12 mouse cellular contexts compared by ENCODE assay signal in genomic region chr8:121474161-121474897, GRCm38 (mm10).
DNase-seq lines count a peak whose midpoint lies in the region; ATAC-seq lines count a peak whose summit lies in the region.
"Had no signal": no experiment of that assay in that cellular context is flagged by ENCODE, and none has a peak within 500 bp of the region (broad histone marks: within the 10 kb centered on the region; RNA-seq: fewer than 3 reads in every experiment).

No protein-coding gene starts in this region.

- WGBS in heart, embryonic 15.5 days, result 12% methylated on average over 25 of the region's 25 CpGs
- 16% methylated on average over 25 of the region's 25 CpGs for WGBS in hindbrain, embryonic 14.5 days

- H3K36me3 ChIP-seq in heart, embryonic 15.5 days, result no peaks in the 10 kb centered on the region
- no peaks in the 10 kb centered on the region for H3K36me3 ChIP-seq in hindbrain, embryonic 14.5 days (replicated peaks; ENCODE audit: control insufficient read depth, insufficient read depth)

- H3K9ac ChIP-seq in heart, embryonic 15.5 days, result no peak overlapping the region
- no peak overlapping the region for H3K9ac ChIP-seq in hindbrain, embryonic 14.5 days

- H3K27me3 ChIP-seq in heart, embryonic 15.5 days, result peaks cover 4% of the 10 kb centered on the region; the same call in 1 of the 2 replicates
- peaks cover 11% of the 10 kb centered on the region for H3K27me3 ChIP-seq in hindbrain, embryonic 14.5 days (ENCODE audit: control insufficient read depth, insufficient read depth, low read length)

- H3K4me1 ChIP-seq in heart, embryonic 15.5 days (replicated peaks), result peaks cover 15% of the 10 kb centered on the region
- 0 out of 2 replicates have a peak, but pooled peaks cover 8% of the 10 kb centered on the region for H3K4me1 ChIP-seq in hindbrain, embryonic 14.5 days (replicated peaks; ENCODE audit: control insufficient read depth, insufficient read depth, low read length)

- H3K9me3 ChIP-seq in heart, embryonic 15.5 days (replicated peaks), result no peaks in the 10 kb centered on the region
- no peaks in the 10 kb centered on the region for H3K9me3 ChIP-seq in hindbrain, embryonic 14.5 days (ENCODE audit: control insufficient read depth, low read length)

- DNase-seq in heart, postnatal 14 days, result no peak
- DNase-seq in right cerebral cortex, adult 18-20 months, result peak; percentile 10
- no peak for DNase-seq in right cerebral cortex, postnatal 25 days
- DNase-seq in hindbrain, embryonic 14.5 days (ENCODE audit: low spot score), result no peak
- DNase-seq in thymus, postnatal 10 days (ENCODE audit: low spot score in 2 of 2), result no peak
- DNase-seq in gastrocnemius, postnatal 36 days, result no peak
- DNase-seq: cerebellum, adult 11-12 months; heart, adult 2 months; left cerebral cortex, postnatal 4 days; thymus, adult 2 months had no signal

- H3K27ac ChIP-seq in heart, embryonic 15.5 days, result no peak overlapping the region
- H3K27ac ChIP-seq in hindbrain, embryonic 14.5 days, result no peak overlapping the region
- H3K27ac ChIP-seq: heart, adult 2 months had no signal

- intact Hi-C loops in heart, postnatal 14 days (cut with DNase I), result no loop called here
- intact Hi-C loops in gastrocnemius, postnatal 36 days (cut with DNase I), result no loop called here

- peak overlapping the region; percentile 20 for H3K4me3 ChIP-seq in heart, embryonic 15.5 days
- no peak overlapping the region for H3K4me3 ChIP-seq in hindbrain, embryonic 14.5 days (replicated peaks; ENCODE audit: low read length)
- H3K4me3 ChIP-seq: heart, adult 2 months had no signal

- no peak for ATAC-seq in heart, embryonic 15.5 days (replicated peaks; ENCODE audit: insufficient number of reproducible peaks, insufficient read depth, low FRiP score, low read depth)
- ATAC-seq in hindbrain, embryonic 14.5 days (ENCODE audit: low FRiP score), result no peak
- no peak for ATAC-seq in CD4-positive, CD25-positive, alpha-beta regulatory T cell, adult 4 months

- H3K4me2 ChIP-seq in heart, embryonic 15.5 days, result peak overlapping the region; percentile 60
- peak overlapping the region; percentile 12; the same call in 1 of the 2 replicates for H3K4me2 ChIP-seq in hindbrain, embryonic 14.5 days (replicated peaks)
